Mouse (Mus musculus) embryonic facial prominence, embryonic 15.5 days (tissue): ENCODE results near the gene Rpl37. TPM values are rescaled to one million over a fixed set of nuclear protein-coding genes. Genes with fewer than 3 reads are reported as not detected.

Experiments used
- ATAC-seq: fragments of 200-750 bp; cut with Nextera tagmentation; 2 replicates; pipeline ENCODE4 v1.8.0; 2017; ENCODE audit warnings: low read depth, moderate TSS enrichment; ENCODE audit not compliant: insufficient number of reproducible peaks, low FRiP score, low TSS enrichment
- H3K27ac ChIP-seq: fragments of 300-500 bp; sonication (generic); replicated peaks from 2 replicates; pipeline ENCODE4 v1.5.1; 2015; ENCODE audit warnings: mild to moderate bottlenecking, inconsistent platforms
- H3K27me3 ChIP-seq: fragments of 300-500 bp; sonication (generic); 2 replicates; pipeline ENCODE4 v1.6.1; 2015; ENCODE audit warnings: inconsistent platforms
- H3K36me3 ChIP-seq: fragments of 300-500 bp; sonication (generic); 2 replicates; pipeline ENCODE4 v1.6.1; 2015; ENCODE audit warnings: mild to moderate bottlenecking, inconsistent platforms
- H3K4me1 ChIP-seq: fragments of 300-500 bp; sonication (generic); 2 replicates; pipeline ENCODE4 v1.6.1; 2015; ENCODE audit warnings: inconsistent platforms
- H3K4me2 ChIP-seq: fragments of 300-500 bp; sonication (generic); replicated peaks from 2 replicates; pipeline ENCODE4 v1.6.1; 2015; ENCODE audit warnings: mild to moderate bottlenecking, inconsistent platforms
- H3K4me3 ChIP-seq: fragments of 300-500 bp; sonication (generic); replicated peaks from 2 replicates; pipeline ENCODE4 v1.5.1; 2015; ENCODE audit warnings: mild to moderate bottlenecking, inconsistent platforms
- H3K9ac ChIP-seq: fragments of 300-500 bp; sonication (generic); 2 replicates; pipeline ENCODE4 v1.6.1; 2015; ENCODE audit warnings: inconsistent platforms
- H3K9me3 ChIP-seq: fragments of 300-500 bp; sonication (generic); replicated peaks from 2 replicates; pipeline ENCODE4 v1.6.1; 2016; ENCODE audit warnings: inconsistent platforms
- WGBS: fragments of 180-500 bp; shearing (Covaris S2); methylation state at CpG from one replicate; pipeline ENCODE4 v1.1.7; 2015; 5-methylcytosine and 5-hydroxymethylcytosine counted together
- polyA plus RNA-seq: library from polyadenylated mRNA; unstranded; fragments of >200 nt; fragmentation: Nextera tagmentation; extraction: Ambion mirVana; gene quantifications from 2 replicates; pipeline ENCODE4 v1.2.1, GENCODE M21; 2015

The Rpl37 gene
- 560 and 603 TPM in 2 replicates for polyA plus RNA-seq

GRCm38 (mm10) chr15:5116270-5117030 is at the start of gene Rpl37:
Gene Rpl37 (plus strand): TSS chr15:5116645.
- H3K36me3 ChIP-seq = peaks cover 33% of the 10 kb centered on the region
- no peaks in the 10 kb centered on the region for H3K27me3 ChIP-seq
- under 1% methylated on average over 55 of the region's 55 CpGs for WGBS
- peak; percentile 99 for ATAC-seq
- H3K4me2 ChIP-seq = peak within 1 kb of the TSS; percentile 65
- H3K4me1 ChIP-seq = peaks cover 19% of the 10 kb centered on the region
- H3K4me3 ChIP-seq = peak within 1 kb of the TSS; percentile 79
- H3K9ac ChIP-seq = peak within 1 kb of the TSS; percentile 89
- peak within 1 kb of the TSS; percentile 97 for H3K27ac ChIP-seq
- H3K9me3 ChIP-seq = no peaks in the 10 kb centered on the region

- H3K4me2 ChIP-seq = no peak overlapping the region
- no peaks in the 10 kb centered on the region for H3K9me3 ChIP-seq
- H3K27ac ChIP-seq = no peak overlapping the region
- no peaks in the 10 kb centered on the region for H3K27me3 ChIP-seq
- no peak overlapping the region for H3K4me3 ChIP-seq
- WGBS = 53% methylated on average over 15 of the region's 15 CpGs
- no peak overlapping the region for H3K9ac ChIP-seq
- no peaks in the 10 kb centered on the region for H3K36me3 ChIP-seq
- ATAC-seq = no peak
- no peaks in the 10 kb centered on the region for H3K4me1 ChIP-seq
Measured at GRCm38 (mm10) chr15:5068801-5069518, 47.5 kb upstream of the Rpl37 start.

DNA sequence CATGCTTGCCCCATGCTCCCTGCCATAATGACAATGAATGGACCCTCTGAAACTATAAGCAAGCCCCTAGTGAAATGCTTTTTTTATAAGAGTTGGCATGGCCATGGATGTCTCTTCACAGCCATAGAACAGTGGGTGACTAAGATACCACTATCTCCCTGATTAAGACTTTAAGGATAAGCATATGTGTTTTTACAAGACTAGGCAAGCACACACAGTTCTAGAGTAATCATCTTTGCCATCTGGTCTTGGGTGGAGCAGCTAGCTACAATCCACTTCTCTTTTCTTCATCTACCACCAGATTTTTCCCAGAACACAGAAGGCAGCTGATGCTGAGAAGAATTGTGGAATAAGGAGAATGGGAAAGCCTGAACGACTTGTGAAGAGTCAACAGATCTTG is 35.2 kb upstream of the Rpl37 start:
- H3K36me3 ChIP-seq = no peaks in the 10 kb centered on the region
- no peak overlapping the region for H3K4me2 ChIP-seq
- ATAC-seq = no peak
- H3K27me3 ChIP-seq = no peaks in the 10 kb centered on the region
- 85% methylated on average over 1 of the region's 1 CpGs for WGBS
- no peak overlapping the region for H3K4me3 ChIP-seq
- H3K27ac ChIP-seq = no peak overlapping the region
- no peak overlapping the region for H3K9ac ChIP-seq
- H3K4me1 ChIP-seq = no peaks in the 10 kb centered on the region
- no peaks in the 10 kb centered on the region for H3K9me3 ChIP-seq

GRCm38 (mm10) chr15:5086162-5086561 is 30.3 kb upstream of the Rpl37 start:
- no peak overlapping the region for H3K4me3 ChIP-seq
- ATAC-seq = no peak
- 7% methylated on average over 2 of the region's 2 CpGs for WGBS
- no peak overlapping the region for H3K27ac ChIP-seq
- no peak overlapping the region for H3K4me2 ChIP-seq
- no peaks in the 10 kb centered on the region for H3K27me3 ChIP-seq
- H3K36me3 ChIP-seq = no peaks in the 10 kb centered on the region
- H3K4me1 ChIP-seq = no peaks in the 10 kb centered on the region
- H3K9me3 ChIP-seq = no peaks in the 10 kb centered on the region
- H3K9ac ChIP-seq = no peak overlapping the region

- Histone ChIP-seq H3K27me3 (no peaks in the 10 kb centered on the region), H3K4me1 (no peaks in the 10 kb centered on the region), H3K27ac (no peak overlapping the region), H3K4me3 (no peak overlapping the region), H3K36me3 (no peaks in the 10 kb centered on the region), H3K9me3 (no peaks in the 10 kb centered on the region), H3K4me2 (no peak overlapping the region), H3K9ac (no peak overlapping the region)
- ATAC-seq = no peak
- 38% methylated on average over 7 of the region's 7 CpGs for WGBS
Measured at GRCm38 (mm10) chr15:5088850-5089608, 27.4 kb upstream of the Rpl37 start.

DNA sequence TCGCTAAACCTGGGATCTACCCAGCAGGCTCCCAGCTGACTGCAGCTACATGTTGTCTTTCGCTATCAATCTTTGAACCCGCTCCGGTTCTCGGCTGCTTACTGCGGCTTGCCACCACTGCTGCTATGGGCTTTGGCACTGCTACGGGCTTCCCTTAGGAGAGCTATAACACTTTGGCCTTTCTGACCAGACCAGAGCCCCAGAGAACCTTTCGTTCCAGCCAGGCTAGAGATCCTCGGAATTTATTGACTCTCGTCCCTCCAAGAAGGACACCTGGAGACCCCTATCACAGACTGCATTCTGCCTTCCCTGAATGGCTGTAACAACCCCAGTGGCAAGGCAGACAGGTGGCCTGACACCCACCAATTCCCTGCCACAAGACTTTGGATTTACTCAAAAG is 26.3 kb upstream of the Rpl37 start:
- no peaks in the 10 kb centered on the region for H3K9me3 ChIP-seq
- no peaks in the 10 kb centered on the region for H3K36me3 ChIP-seq
- no peaks in the 10 kb centered on the region for H3K4me1 ChIP-seq
- no peak overlapping the region for H3K4me2 ChIP-seq
- H3K9ac ChIP-seq = no peak overlapping the region
- H3K4me3 ChIP-seq = no peak overlapping the region
- H3K27ac ChIP-seq = no peak overlapping the region
- ATAC-seq = no peak
- WGBS = 92% methylated on average over 10 of the region's 10 CpGs
- H3K27me3 ChIP-seq = no peaks in the 10 kb centered on the region

DNA sequence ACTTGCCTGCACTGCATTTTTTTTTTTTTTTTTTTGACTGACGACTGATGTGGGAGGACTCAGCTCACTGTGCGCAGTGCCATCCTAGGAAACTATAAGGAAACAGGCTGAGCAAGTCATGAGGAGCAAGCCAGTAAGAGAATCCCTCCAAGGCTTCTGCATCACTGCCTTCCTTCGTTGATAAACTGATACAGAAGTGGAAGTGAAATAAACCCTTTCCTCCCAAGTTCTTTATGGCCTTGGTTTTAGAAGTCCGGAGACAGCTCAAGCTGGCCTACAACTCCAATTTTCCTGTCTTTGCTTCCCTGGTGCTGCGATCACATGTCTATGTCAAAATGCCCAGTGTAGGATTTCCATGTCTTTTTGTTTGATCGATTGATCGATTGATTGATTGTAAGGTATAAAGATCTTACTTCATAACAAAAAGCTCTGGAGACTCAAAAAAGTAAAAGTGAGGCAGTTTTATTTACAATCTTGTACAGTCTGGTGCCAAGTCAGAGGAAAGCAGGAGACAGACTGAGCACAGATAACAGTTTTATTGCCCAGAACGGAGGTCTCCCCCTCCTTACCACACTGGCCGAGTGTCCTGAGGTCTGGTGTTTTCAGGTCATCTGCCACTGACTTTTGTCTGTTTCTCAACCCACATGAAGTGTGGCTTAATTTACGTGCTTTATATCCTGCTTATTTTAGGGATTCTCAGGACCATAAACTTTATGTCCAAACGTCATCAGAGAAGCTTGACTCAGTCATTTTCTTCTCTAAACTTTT is 20.7 kb upstream of the Rpl37 start:
- Histone ChIP-seq H3K36me3 (no peaks in the 10 kb centered on the region), H3K27ac (no peak overlapping the region), H3K4me3 (no peak overlapping the region), H3K4me2 (no peak overlapping the region), H3K9ac (no peak overlapping the region), H3K4me1 (no peaks in the 10 kb centered on the region), H3K27me3 (no peaks in the 10 kb centered on the region), H3K9me3 (no peaks in the 10 kb centered on the region)
- ATAC-seq = no peak
- WGBS = 83% methylated on average over 11 of the region's 11 CpGs

DNA sequence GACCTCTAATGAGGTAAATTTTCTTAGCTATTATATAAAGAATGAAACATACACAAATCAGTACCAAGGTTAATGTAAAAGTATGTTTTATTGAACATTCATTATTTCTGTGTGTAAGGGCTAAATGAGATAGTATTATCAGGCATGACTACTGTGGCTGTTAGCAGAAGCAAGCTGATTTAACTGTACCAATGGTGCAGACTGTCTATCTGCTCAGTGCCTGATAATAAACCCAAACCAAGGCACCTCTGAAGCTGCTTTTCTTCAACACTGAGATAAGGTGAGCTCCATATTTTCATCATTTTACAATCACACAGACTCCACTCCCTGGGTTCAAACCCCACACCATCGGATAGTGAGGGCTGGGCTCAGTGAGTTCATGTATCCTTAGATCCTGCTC is 19.1 kb upstream of the Rpl37 start:
- no peak for ATAC-seq
- H3K4me1 ChIP-seq = no peaks in the 10 kb centered on the region
- no peaks in the 10 kb centered on the region for H3K36me3 ChIP-seq
- no peak overlapping the region for H3K27ac ChIP-seq
- H3K27me3 ChIP-seq = no peaks in the 10 kb centered on the region
- 88% methylated on average over 1 of the region's 1 CpGs for WGBS
- H3K4me3 ChIP-seq = no peak overlapping the region
- no peak overlapping the region for H3K9ac ChIP-seq
- H3K9me3 ChIP-seq = no peaks in the 10 kb centered on the region
- H3K4me2 ChIP-seq = no peak overlapping the region

DNA sequence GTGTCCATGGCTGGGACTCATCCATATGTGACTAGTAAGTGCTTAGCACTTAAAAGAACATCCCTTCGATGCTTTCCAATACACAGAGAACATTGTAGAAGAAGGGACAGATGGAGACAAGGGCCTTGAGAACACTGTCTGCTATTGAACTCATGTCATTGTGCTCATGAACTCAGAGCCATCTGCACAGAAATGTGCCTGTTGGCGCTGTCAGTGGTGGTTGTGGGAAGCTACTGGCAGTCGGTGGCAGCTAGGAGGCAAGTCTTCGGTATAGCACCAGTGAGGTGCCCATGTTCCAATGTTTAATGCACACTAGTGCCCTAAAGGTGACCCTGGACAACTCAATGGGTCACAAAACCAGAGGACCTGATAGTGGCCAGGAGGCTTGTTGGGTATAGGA is 14.1 kb upstream of the Rpl37 start:
- no peaks in the 10 kb centered on the region for H3K36me3 ChIP-seq
- WGBS = 95% methylated on average over 4 of the region's 4 CpGs
- no peak overlapping the region for H3K4me3 ChIP-seq
- no peak for ATAC-seq
- no peak overlapping the region for H3K4me2 ChIP-seq
- H3K9ac ChIP-seq = no peak overlapping the region
- no peaks in the 10 kb centered on the region for H3K27me3 ChIP-seq
- no peaks in the 10 kb centered on the region for H3K9me3 ChIP-seq
- H3K4me1 ChIP-seq = no peaks in the 10 kb centered on the region
- H3K27ac ChIP-seq = no peak overlapping the region

- H3K27ac ChIP-seq = no peak overlapping the region
- no peak overlapping the region for H3K9ac ChIP-seq
- no peak for ATAC-seq
- no peaks in the 10 kb centered on the region for H3K4me1 ChIP-seq
- H3K4me2 ChIP-seq = no peak overlapping the region
- no peak overlapping the region for H3K4me3 ChIP-seq
- no peaks in the 10 kb centered on the region for H3K36me3 ChIP-seq
- no peaks in the 10 kb centered on the region for H3K9me3 ChIP-seq
- H3K27me3 ChIP-seq = no peaks in the 10 kb centered on the region
- WGBS = 72% methylated on average over 6 of the region's 6 CpGs
Measured at GRCm38 (mm10) chr15:5105891-5106290, 10.6 kb upstream of the Rpl37 start.

GRCm38 (mm10) chr15:5106293-5106692 is 10.2 kb upstream of the Rpl37 start:
- no peak overlapping the region for H3K4me3 ChIP-seq
- H3K27ac ChIP-seq = no peak overlapping the region
- no peak overlapping the region for H3K4me2 ChIP-seq
- WGBS = 33% methylated on average over 2 of the region's 2 CpGs
- no peaks in the 10 kb centered on the region for H3K9me3 ChIP-seq
- no peak for ATAC-seq
- H3K27me3 ChIP-seq = no peaks in the 10 kb centered on the region
- no peaks in the 10 kb centered on the region for H3K4me1 ChIP-seq
- H3K9ac ChIP-seq = no peak overlapping the region
- no peaks in the 10 kb centered on the region for H3K36me3 ChIP-seq
